Mouse (Mus musculus) G1E (cell line): ENCODE data around the gene Erap1.

ENCODE experiments used
- CTCF ChIP-seq: IDR thresholded peaks from 2 replicates; pipeline ENCODE4 v1.5.1; 2012; ENCODE audit warnings: low read depth, low read length, inconsistent platforms, mixed read lengths
- TAL1 ChIP-seq: conservative IDR thresholded peaks from 2 replicates; pipeline ENCODE4 v1.6.1; 2012; ENCODE audit warnings: low read depth, low read length, inconsistent platforms, mixed read lengths

DNA sequence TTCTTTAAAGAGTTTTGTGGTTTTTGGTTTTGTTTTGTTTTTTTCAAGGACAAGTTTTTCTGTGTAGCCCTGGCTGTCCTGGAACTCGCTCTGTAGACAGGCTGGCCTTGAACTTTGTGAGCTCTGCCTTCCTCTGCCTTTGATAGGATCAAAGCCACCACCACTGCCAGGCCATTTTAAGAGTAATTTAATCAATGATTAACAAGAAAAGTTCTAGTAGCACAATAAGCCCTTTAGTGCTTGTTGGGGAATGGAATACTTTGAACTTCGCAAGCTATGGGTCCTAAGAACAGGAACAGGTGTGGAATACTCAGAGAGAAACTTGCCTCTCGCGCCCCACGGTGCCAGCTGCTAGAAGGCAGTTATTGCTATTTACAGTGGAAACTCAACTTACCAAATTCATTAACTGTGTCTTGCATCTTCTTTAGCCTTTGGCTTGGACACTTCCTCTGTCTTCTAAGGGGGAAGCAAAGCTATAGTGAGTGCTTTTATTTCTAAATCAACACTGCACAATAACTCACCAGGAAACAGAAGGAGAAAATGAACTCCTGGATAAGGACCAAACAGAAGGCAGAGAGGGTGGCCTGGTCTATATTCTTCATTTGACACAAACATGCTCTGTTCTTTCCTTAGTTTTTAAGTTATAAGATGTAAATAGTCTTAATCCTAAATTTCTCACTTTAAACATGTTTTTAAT lies 56.3 kb downstream of the Erap1 start:
- TF ChIP-seq CTCF (no peak), TAL1 (no peak)
